Mouse (Mus musculus): ENCODE measurements around the gene Rpl18a. TPM values are rescaled to one million over a fixed set of nuclear protein-coding genes. Genes with fewer than 3 reads are reported as not detected.
"Not testable (repeated sequence)": the region's sequence is repeated elsewhere in the genome, so short reads cannot be mapped to it uniquely, and the experiment has no call there.

Gene Rpl18a
- total RNA-seq, 2 experiments from 2014 or later = 1,846 to 1,982 TPM

GRCm38 (mm10) chr8:70903582-70903981, 6.4 kb upstream of the Rpl18a start:
- DNase-seq (ENCODE audit: low spot score in 2 of 2) = no peak

DNA sequence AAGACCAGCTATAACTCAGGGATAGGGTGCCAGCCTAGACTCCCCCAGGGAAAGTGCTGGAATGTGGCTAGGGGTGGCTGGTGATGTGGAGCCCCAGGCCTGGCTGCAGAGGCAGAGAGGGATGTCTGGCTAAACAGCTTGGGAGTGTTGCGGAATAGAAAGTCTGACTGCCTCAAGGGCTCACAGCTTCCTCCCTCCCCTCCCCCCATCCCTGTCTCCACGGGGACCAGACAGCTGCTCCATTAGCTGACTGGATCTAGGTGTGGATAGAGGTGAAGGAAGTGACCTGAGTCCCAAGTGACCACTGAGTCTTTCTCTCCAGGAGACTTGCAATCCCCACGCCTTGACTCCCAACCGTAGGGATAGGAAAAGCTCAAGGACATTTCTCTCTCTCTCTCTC, 5.9 kb upstream of the Rpl18a start:
- DNase-seq (ENCODE audit: low spot score in 2 of 2) = no peak

DNA sequence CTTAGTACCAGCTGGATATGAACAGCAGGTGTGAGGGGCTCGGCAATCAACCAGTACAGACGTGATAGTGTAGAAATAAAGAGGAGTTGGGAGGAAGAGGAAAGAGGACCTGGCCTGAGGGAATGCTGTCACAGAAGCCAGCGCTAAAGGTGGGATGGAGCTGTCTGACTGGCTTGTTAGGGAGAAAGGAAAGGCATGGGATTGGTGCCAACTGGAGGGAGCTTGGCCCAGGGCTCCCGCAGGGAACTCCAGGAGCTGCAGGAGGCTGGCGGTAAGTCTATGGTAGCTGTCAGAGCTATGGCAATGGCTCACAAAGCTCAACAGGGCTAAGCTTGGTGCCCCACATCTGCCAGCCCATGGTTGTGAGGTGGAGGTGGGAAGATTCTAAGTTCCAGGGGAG, 5.0 kb upstream of the Rpl18a start:
- DNase-seq (ENCODE audit: low spot score in 2 of 2) = no peak

DNA sequence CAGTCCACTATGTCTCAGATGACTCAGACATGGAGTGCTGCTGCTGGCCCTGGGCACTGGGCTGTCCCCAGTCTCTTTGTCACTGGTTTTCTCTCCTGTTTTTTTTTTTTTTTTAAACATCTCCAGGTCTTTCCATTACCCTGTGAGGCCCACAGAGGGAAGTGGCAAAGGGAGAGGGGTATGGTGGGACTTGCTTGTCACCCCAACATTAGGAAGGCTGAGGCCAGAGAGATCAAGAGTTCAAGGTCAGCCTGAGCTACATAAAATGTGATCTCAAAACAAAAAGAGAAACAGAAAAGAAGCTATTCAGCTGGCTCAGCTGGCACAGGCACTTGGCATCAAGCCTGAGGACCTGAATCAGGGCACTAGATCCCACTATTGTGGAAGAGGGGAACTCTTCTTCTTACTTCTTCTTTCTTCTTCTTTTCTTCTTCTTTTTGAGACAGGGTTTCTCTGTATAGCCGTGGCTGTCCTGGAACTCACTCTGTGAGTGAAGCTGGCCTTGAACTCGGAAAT, 3.7 kb upstream of the Rpl18a start:
- DNase-seq (ENCODE audit: low spot score in 2 of 2) = no peak

DNA sequence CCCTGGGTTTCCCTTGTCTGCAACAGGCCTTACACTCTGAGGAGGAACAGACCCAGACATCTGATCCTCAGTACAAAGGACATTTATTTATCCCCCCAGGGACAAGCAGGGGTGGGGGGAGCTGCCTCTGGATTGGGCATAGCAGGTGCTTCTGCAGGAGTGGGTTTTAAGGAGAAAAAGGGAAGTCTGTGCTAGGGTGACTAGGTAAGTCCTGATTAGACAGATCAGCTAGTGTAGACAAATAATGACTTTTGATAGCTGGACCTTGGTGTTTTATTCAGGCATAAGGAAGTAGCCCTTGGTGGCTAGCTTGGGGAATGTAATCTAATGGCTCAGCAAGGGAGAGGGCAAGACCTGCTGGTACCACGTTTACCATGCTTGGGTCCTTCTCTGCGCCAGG, 2.0 kb upstream of the Rpl18a start:
- DNase-seq (ENCODE audit: low spot score in 2 of 2) = no peak

GRCm38 (mm10) chr8:70898661-70899198, 1.5 kb upstream of the Rpl18a start:
- no peak for DNase-seq (ENCODE audit: low spot score in 2 of 2)

- peak; percentile 66 to 83 for DNase-seq (ENCODE audit: low spot score in 2 of 2)
Observed at GRCm38 (mm10) chr8:70897681-70898413, 635 bp upstream of the Rpl18a start.

DNA sequence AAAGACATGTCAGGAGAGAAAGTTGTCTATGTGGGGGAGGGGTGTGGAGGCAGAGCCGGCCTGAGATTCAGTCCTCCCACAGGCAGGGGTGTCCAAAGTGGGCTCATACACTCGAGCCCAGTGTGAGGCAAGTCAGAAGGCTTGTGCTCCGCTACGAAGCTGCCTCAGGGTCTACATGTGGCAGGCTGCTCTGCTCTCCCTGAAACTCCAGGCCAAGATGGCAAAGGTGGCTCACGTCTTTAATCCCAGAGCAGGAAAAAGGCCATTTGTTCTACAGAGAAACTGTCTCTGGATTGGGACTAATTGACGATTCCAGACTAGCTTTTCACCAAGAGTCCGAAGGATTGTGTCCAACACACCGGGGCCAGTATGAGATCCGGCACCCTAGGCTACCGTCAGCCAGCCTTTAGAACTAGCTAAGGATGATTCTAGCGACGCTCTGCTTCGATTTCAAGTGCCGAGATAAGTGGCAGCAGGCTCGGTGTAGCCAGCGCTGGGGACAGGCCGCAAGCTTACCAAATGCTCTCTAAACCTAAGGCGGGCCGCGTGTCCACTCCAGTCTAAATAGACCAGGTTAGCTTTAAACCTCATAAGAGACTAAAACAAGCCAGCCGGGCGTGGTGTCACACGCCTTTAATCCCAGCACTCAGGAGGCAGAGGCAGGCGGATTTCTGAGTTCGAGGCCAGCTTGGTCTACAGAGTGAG, 744 bp downstream of the Rpl18a start:
- DNase-seq (ENCODE audit: low spot score in 2 of 2) = no peak

DNA sequence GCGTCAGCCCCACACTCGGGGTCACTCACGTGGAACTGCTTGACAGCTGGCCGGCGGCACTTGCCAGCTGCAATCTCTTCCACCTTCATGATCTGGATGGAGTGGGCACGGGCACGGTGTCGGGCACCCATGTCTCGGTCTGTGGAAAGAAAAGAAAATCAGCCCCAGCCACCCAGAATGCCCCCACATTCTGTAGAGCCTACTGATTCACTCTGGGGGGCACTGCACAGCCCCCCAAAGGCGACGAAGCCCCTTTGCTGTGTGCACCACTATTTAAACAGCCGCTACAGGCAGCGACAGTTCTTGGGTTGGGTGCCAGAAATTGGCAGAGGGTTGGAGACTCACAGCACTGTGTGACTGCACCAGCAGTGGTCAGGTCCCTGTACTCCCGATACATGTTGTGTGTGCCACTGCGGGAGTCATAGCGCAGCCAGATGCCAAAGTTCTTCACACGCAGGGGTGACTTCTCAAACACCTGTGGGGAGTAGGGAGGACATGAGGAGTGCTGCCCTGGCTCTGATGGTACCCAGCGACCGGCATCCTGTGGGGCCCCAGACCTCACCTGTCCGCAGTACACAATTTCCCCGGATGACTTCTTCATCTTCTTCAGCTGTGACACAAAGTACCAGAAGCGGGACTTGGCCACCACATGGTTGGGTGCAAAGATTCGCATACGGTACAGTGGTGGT, 1.5 kb downstream of the Rpl18a start:
- DNase-seq (ENCODE audit: low spot score in 2 of 2) = not testable (repeated sequence)

- no peak for DNase-seq (ENCODE audit: low spot score in 2 of 2)
Observed at GRCm38 (mm10) chr8:70894771-70895545, 2.3 kb downstream of the Rpl18a start.

- no peak for DNase-seq (ENCODE audit: low spot score in 2 of 2)
Observed at GRCm38 (mm10) chr8:70894385-70894720, 2.9 kb downstream of the Rpl18a start.

- peak; percentile 72 to 83 for DNase-seq (ENCODE audit: low spot score in 2 of 2)
Observed at GRCm38 (mm10) chr8:70893656-70894384, 3.4 kb downstream of the Rpl18a start.

GRCm38 (mm10) chr8:70892896-70893655, 4.1 kb downstream of the Rpl18a start:
- no peak for DNase-seq (ENCODE audit: low spot score in 2 of 2)

DNA sequence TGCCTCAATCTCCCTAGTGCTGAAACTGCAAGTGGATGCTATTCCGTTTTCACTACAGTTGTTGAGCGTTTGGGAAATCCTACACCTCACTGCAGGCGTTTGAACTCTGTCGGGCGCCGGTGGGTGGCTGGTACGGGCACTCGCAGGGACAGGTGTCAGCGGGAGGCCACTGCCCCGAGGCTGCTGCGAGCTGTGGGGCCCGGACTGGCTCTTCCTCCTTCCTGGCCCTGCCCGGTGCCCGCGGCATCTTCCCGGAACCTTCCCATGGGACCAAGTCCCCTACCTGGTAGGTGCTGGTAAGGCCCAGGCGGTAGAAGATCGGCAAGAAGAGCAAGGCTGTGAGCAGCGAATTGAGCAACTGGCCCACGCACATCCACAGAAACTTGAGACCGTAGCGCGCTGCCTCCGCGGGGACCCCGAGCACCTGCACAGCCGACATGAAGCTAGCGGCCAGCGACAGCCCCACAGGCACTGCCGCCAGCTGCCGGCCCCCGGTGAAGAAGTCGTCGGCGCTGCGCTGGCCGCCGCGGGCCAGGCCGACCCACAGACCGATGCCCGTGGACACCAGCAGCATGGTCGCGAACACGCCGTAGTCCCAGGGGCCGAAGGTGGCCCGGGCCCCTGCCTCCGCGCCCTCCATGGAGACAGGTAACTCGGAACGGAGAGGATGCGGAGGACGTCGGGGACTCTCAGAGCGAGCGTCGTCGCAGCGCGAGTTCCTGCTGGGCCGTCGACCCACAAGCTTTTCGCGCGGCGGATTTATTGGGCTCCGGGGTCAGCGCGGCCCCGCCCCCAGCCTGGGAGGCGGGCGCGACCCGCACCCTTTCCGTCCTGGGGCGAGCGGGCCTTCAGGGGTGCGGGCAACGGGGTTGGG, 5.0 kb downstream of the Rpl18a start, which contains the start of gene Slc5a5:
Gene Slc5a5 (minus strand): TSS at position 736 of the 874 bp plus-strand sequence.
- DNase-seq (ENCODE audit: low spot score in 2 of 2) = no peak

- no peak for DNase-seq (ENCODE audit: low spot score in 2 of 2)
Observed at GRCm38 (mm10) chr8:70891356-70891755, 5.9 kb downstream of the Rpl18a start.

- DNase-seq (ENCODE audit: low spot score in 2 of 2) = no peak
Observed at GRCm38 (mm10) chr8:70890656-70891055, 6.6 kb downstream of the Rpl18a start.

- no peak for DNase-seq (ENCODE audit: low spot score in 2 of 2)
Observed at GRCm38 (mm10) chr8:70887669-70888068, 9.5 kb downstream of the Rpl18a start.

DNA sequence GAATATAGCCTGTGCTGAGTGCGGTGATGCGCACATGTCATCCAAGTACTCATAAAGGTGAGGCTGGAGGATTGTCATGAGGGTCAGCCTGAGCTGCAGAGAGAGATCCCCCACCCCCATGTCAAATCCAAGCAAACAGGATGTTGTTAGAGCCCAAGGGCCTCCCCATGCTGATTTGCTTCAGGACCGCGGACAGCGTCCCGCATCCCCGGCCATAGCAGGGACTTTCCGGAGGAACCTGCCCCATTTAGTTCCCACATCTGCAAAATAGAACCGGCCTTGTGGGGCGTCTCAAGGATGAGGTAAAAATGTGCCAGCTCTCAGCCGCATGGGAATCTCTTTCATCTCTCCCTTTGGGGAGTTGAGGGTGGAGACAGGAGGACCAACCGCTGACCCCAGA, 11.6 kb downstream of the Rpl18a start:
- DNase-seq (ENCODE audit: low spot score in 2 of 2) = no peak
